Mouse (Mus musculus): ENCODE data around the gene Acsf2. TPM values are rescaled to one million over a fixed set of nuclear protein-coding genes. Genes with fewer than 3 reads are reported as not detected.
A peak's percentile ranks its signal among the peaks of the same experiment; 100 is the strongest.

Acsf2 gene
- polyA plus RNA-seq, 1 experiment from 2014 or later = 3.3 TPM

DNA sequence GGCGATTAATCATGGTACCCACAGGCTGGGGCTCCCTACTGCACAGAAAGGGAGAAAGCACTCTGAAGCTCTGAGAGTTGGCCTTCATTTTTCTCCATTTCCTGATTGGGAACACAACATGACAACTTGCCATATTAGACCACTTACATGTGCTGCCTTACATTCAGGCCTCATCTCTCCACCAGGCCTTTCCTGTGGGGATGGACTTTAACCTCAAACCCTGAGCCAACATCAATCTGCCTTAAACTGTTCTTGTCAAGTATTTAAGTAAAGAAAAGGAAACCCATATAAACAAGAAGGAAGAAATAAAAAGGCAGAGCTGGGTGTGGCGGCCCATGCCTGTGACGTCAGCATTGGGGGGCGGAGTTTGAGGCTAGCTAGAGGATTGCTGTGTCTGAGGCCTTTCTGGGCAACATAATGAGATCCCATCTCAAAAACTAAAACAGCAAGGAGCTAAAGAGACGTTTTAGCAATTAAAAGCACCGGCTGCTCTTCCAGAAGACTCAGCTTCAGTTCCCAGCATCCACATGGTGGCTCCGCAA, 5.3 kb downstream of the Acsf2 start:
- Histone ChIP-seq H3K9me3 (replicated peaks) (no peaks in the 10 kb centered on the region), H3K27ac (no peak overlapping the region), H3K4me3 (no peak overlapping the region), H3K36me3 (no peaks in the 10 kb centered on the region), H3K9ac (no peak overlapping the region), H3K4me2 (no peak overlapping the region), H3K27me3 (no peaks in the 10 kb centered on the region), H3K4me1 (replicated peaks) (peaks cover 11% of the 10 kb centered on the region; the same call in 1 of the 2 replicates)
- ATAC-seq (replicated peaks; ENCODE audit: insufficient number of reproducible peaks, insufficient read depth, low FRiP score, low read depth) = no peak
- WGBS = 72% methylated on average over 7 of the region's 7 CpGs

GRCm38 (mm10) chr11:94587511-94587910, 14.2 kb downstream of the Acsf2 start:
- WGBS = 75% methylated on average over 6 of the region's 6 CpGs
- H3K27me3 ChIP-seq = no peaks in the 10 kb centered on the region
- H3K36me3 ChIP-seq = no peaks in the 10 kb centered on the region
- no peaks in the 10 kb centered on the region for H3K9me3 ChIP-seq (replicated peaks)
- H3K27ac ChIP-seq = no peak overlapping the region
- H3K4me3 ChIP-seq = no peak overlapping the region
- H3K4me2 ChIP-seq = no peak overlapping the region
- no peak overlapping the region for H3K9ac ChIP-seq
- H3K4me1 ChIP-seq (replicated peaks) = peaks cover 7% of the 10 kb centered on the region; the same call in 1 of the 2 replicates
- no peak for ATAC-seq (replicated peaks; ENCODE audit: insufficient number of reproducible peaks, insufficient read depth, low FRiP score, low read depth)

DNA sequence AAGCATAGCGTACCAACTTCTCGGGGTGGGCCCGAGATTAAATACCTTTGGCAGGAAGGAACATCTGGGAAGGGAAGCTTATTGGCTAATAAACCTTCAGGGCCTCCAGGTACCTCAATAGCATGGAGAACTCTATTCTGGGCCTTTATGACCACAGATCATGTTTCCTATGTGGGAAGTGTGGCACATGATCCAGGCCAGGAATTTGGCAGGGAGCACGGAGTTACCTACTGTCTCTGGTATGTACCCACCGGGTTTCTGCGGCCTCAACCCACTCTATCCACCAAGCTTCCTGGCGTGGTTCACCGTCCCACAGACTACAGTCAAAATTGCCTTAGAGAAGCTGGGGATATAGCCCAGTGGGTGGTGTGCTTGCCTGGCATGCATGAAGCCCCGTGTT, 16.6 kb downstream of the Acsf2 start:
- H3K27ac ChIP-seq = no peak overlapping the region
- H3K9ac ChIP-seq = no peak overlapping the region
- H3K4me3 ChIP-seq = no peak overlapping the region
- no peaks in the 10 kb centered on the region for H3K27me3 ChIP-seq
- H3K4me2 ChIP-seq = no peak overlapping the region
- no peaks in the 10 kb centered on the region for H3K36me3 ChIP-seq
- H3K4me1 ChIP-seq (replicated peaks) = no peaks in the 10 kb centered on the region; the same call in 1 of the 2 replicates
- no peaks in the 10 kb centered on the region for H3K9me3 ChIP-seq (replicated peaks)
- ATAC-seq (replicated peaks; ENCODE audit: insufficient number of reproducible peaks, insufficient read depth, low FRiP score, low read depth) = no peak
- WGBS = 77% methylated on average over 9 of the region's 9 CpGs

GRCm38 (mm10) chr11:94580111-94580740, 21.4 kb downstream of the Acsf2 start:
- Histone ChIP-seq H3K4me1 (replicated peaks) (peaks cover 3% of the 10 kb centered on the region; the same call in 1 of the 2 replicates), H3K27ac (no peak overlapping the region), H3K9me3 (replicated peaks) (no peaks in the 10 kb centered on the region), H3K4me3 (no peak overlapping the region), H3K4me2 (no peak overlapping the region), H3K9ac (no peak overlapping the region), H3K36me3 (no peaks in the 10 kb centered on the region), H3K27me3 (no peaks in the 10 kb centered on the region)
- ATAC-seq (replicated peaks; ENCODE audit: insufficient number of reproducible peaks, insufficient read depth, low FRiP score, low read depth) = no peak
- 81% methylated on average over 5 of the region's 5 CpGs for WGBS

GRCm38 (mm10) chr11:94576361-94576760, 25.3 kb downstream of the Acsf2 start:
- H3K9ac ChIP-seq = no peak overlapping the region
- no peak for ATAC-seq (replicated peaks; ENCODE audit: insufficient number of reproducible peaks, insufficient read depth, low FRiP score, low read depth)
- no peaks in the 10 kb centered on the region for H3K27me3 ChIP-seq
- no peak overlapping the region for H3K4me3 ChIP-seq
- 88% methylated on average over 9 of the region's 9 CpGs for WGBS
- peaks cover 3% of the 10 kb centered on the region; the same call in 1 of the 2 replicates for H3K4me1 ChIP-seq (replicated peaks)
- H3K9me3 ChIP-seq (replicated peaks) = no peaks in the 10 kb centered on the region
- no peak overlapping the region for H3K27ac ChIP-seq
- H3K36me3 ChIP-seq = no peaks in the 10 kb centered on the region
- no peak overlapping the region for H3K4me2 ChIP-seq

DNA sequence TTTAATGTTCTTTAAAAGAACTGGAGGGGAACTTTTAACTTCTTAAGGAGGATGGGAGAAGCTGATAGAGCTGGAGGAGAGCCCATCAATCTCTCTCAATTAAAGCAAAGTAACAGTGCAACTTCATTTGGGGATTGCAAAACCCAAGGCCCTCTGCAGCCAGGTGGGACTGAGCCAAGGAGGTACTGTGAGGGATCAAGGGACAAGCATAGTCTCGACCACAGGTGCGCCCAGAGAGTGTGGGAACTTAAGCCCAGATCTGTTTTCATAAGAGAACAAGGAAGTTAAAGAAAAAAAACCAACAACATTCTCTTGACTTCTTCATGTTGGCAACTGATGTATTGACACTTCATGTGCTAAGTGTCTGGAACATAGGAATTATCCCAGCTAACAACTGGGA, 26.6 kb downstream of the Acsf2 start:
- Histone ChIP-seq H3K36me3 (no peaks in the 10 kb centered on the region), H3K27me3 (no peaks in the 10 kb centered on the region), H3K9ac (no peak overlapping the region), H3K4me2 (no peak overlapping the region), H3K4me1 (replicated peaks) (peaks cover 3% of the 10 kb centered on the region; the same call in 1 of the 2 replicates), H3K9me3 (replicated peaks) (no peaks in the 10 kb centered on the region), H3K4me3 (no peak overlapping the region), H3K27ac (no peak overlapping the region)
- ATAC-seq (replicated peaks; ENCODE audit: insufficient number of reproducible peaks, insufficient read depth, low FRiP score, low read depth) = no peak
- WGBS = 84% methylated on average over 2 of the region's 2 CpGs

DNA sequence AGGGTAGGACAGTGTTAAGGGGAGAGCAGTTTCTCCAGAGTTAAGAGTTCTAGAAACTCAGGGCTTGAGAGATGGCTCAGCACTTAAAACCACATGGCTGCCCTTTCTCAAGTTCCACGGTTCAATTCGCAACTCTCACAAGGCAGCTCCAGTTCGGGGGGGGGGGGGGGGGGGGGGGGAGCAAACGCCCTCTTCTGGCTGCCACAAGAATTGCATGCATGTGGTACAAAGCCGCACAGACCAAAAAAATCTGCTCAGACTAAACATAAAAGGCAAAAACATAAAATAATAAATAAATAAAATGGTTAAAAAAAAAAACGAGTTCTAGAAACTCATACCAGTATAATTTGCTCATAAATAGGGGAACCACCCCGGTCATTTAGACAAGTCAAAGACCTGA, 27.1 kb downstream of the Acsf2 start:
- no peak overlapping the region for H3K4me3 ChIP-seq

DNA sequence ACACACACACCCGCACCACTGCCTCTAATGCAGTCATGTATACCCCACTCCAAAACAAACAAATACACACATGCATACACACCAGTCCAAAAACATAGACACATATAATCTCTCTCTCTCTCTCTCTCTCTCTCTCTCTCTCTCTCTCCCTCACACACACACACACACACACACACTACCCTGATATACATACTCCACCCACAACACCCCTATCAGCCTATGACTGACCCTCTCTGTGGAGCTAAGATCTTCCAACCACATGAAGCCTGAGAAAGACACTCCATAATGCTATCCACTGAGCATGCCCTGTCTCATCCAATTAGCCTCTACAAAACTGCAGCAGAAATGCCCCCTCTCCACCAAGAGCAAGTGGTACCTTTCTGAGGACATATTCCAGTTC, 29.8 kb downstream of the Acsf2 start:
- no peaks in the 10 kb centered on the region for H3K4me1 ChIP-seq (replicated peaks)
- 83% methylated on average over 1 of the region's 1 CpGs for WGBS

More for the DNA sequence above, 27.1 kb downstream of the Acsf2 start:
- WGBS = 29% methylated on average over 5 of the region's 7 CpGs
- H3K4me2 ChIP-seq = no peak overlapping the region
- H3K4me1 ChIP-seq (replicated peaks) = peaks cover 3% of the 10 kb centered on the region; the same call in 1 of the 2 replicates
- no peak for ATAC-seq (replicated peaks; ENCODE audit: insufficient number of reproducible peaks, insufficient read depth, low FRiP score, low read depth)
- H3K9ac ChIP-seq = no peak overlapping the region
- H3K27ac ChIP-seq = no peak overlapping the region
- H3K36me3 ChIP-seq = no peaks in the 10 kb centered on the region
- H3K9me3 ChIP-seq (replicated peaks) = no peaks in the 10 kb centered on the region
- no peaks in the 10 kb centered on the region for H3K27me3 ChIP-seq

DNA sequence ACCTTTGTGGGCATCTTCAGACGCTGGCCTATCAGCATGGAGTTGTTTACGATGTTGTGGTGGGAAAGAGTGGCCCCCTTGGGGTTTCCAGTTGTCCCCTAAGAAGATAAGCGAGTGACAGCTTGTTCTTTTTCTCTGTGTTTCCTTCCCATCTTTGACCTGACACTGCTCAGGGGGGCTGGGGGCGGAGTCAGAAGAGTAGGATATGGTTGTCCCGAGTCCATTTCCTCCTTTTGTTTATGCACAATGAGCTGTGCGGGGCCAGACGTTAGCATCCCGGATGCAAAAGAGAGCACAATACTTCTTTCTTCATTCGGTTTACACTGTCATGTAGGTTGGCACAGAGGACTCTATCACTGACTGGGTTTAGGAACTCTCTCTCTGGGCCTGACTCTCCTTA, 31.1 kb downstream of the Acsf2 start:
- peak overlapping the region; percentile 58 for H3K27ac ChIP-seq
- no peak overlapping the region for H3K9ac ChIP-seq
- H3K4me2 ChIP-seq = 0 out of 2 replicates have a peak overlapping the region, but pooled peaks have one; percentile 10
- H3K4me3 ChIP-seq = no peak overlapping the region
- whole genome bisulfite sequencing = 56% methylated on average over 9 of the region's 9 CpGs
- ATAC-seq (replicated peaks; ENCODE audit: insufficient number of reproducible peaks, insufficient read depth, low FRiP score, low read depth) = no peak
- no peaks in the 10 kb centered on the region for H3K4me1 ChIP-seq (replicated peaks)
- no peaks in the 10 kb centered on the region for H3K9me3 ChIP-seq (replicated peaks)
- no peaks in the 10 kb centered on the region for H3K36me3 ChIP-seq
- H3K27me3 ChIP-seq = peaks cover 11% of the 10 kb centered on the region; the same call in 1 of the 2 replicates

More for the DNA sequence above, 29.8 kb downstream of the Acsf2 start:
- H3K4me2 ChIP-seq = no peak overlapping the region
- no peak overlapping the region for H3K9ac ChIP-seq
- H3K9me3 ChIP-seq (replicated peaks) = no peaks in the 10 kb centered on the region
- H3K4me3 ChIP-seq = no peak overlapping the region
- no peak for ATAC-seq (replicated peaks; ENCODE audit: insufficient number of reproducible peaks, insufficient read depth, low FRiP score, low read depth)
- no peak overlapping the region for H3K27ac ChIP-seq
- H3K36me3 ChIP-seq = no peaks in the 10 kb centered on the region
- no peaks in the 10 kb centered on the region for H3K27me3 ChIP-seq

- peaks cover 16% of the 10 kb centered on the region for H3K4me1 ChIP-seq (replicated peaks)
- H3K27ac ChIP-seq = no peak overlapping the region
- no peaks in the 10 kb centered on the region for H3K36me3 ChIP-seq
- H3K27me3 ChIP-seq = peaks cover 20% of the 10 kb centered on the region; the same call in 1 of the 2 replicates
- no peak overlapping the region for H3K4me2 ChIP-seq
- H3K9me3 ChIP-seq (replicated peaks) = no peaks in the 10 kb centered on the region
- ATAC-seq (replicated peaks; ENCODE audit: insufficient number of reproducible peaks, insufficient read depth, low FRiP score, low read depth) = no peak
- H3K9ac ChIP-seq = no peak overlapping the region
- no peak overlapping the region for H3K4me3 ChIP-seq
- WGBS = 81% methylated on average over 7 of the region's 7 CpGs
Measured at GRCm38 (mm10) chr11:94567326-94567725, 34.3 kb downstream of the Acsf2 start.

- Histone ChIP-seq H3K27me3 (peaks cover 20% of the 10 kb centered on the region; the same call in 1 of the 2 replicates), H3K4me1 (replicated peaks) (peaks cover 16% of the 10 kb centered on the region), H3K9me3 (replicated peaks) (no peaks in the 10 kb centered on the region), H3K4me2 (no peak overlapping the region), H3K36me3 (no peaks in the 10 kb centered on the region; the same call in 1 of the 2 replicates), H3K4me3 (no peak overlapping the region), H3K9ac (no peak overlapping the region), H3K27ac (no peak overlapping the region)
- 49% methylated on average over 6 of the region's 6 CpGs for WGBS
- ATAC-seq (replicated peaks; ENCODE audit: insufficient number of reproducible peaks, insufficient read depth, low FRiP score, low read depth) = no peak
Measured at GRCm38 (mm10) chr11:94566534-94566933, 35.1 kb downstream of the Acsf2 start.

DNA sequence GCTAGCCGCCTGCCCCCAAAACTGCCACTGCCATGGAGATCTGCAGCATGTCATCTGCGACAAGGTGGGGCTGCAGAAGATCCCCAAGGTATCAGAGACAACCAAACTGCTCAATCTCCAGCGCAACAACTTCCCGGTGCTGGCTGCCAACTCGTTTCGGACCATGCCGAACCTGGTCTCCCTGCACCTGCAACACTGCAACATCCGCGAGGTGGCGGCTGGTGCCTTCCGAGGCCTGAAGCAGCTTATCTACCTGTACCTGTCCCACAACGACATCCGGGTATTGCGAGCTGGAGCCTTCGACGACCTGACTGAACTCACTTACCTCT, 36.6 kb downstream of the Acsf2 start:
- H3K27me3 ChIP-seq = peaks cover 20% of the 10 kb centered on the region; the same call in 1 of the 2 replicates
- WGBS = 15% methylated on average over 16 of the region's 16 CpGs

More for the DNA sequence above, 36.6 kb downstream of the Acsf2 start:
- ATAC-seq (replicated peaks; ENCODE audit: insufficient number of reproducible peaks, insufficient read depth, low FRiP score, low read depth) = no peak
- peaks cover 16% of the 10 kb centered on the region for H3K4me1 ChIP-seq (replicated peaks)
- H3K4me2 ChIP-seq = peak overlapping the region; percentile 62
- peak overlapping the region; percentile 26; the same call in 1 of the 2 replicates for H3K9ac ChIP-seq
- no peaks in the 10 kb centered on the region for H3K9me3 ChIP-seq (replicated peaks)
- peak overlapping the region; percentile 39 for H3K4me3 ChIP-seq
- H3K36me3 ChIP-seq = no peaks in the 10 kb centered on the region; the same call in 1 of the 2 replicates
- no peak overlapping the region for H3K27ac ChIP-seq
